Mouse (Mus musculus): ENCODE measurements around the gene Gm10354. TPM values are rescaled to one million over a fixed set of nuclear protein-coding genes. Genes with fewer than 3 reads are reported as not detected.
"Not testable (repeated sequence)": the region's sequence is repeated elsewhere in the genome, so short reads cannot be mapped to it uniquely, and the experiment has no call there.

Gm10354 gene
- polyA plus RNA-seq (2015; fragmentation: Nextera tagmentation; extraction: Ambion mirVana) = not detected in 2 replicates

GRCm38 (mm10) chr5:14978835-14979234, at the start of gene Gm10354:
Gm10354 (minus strand) TSS chr5:14978935.
- H3K36me3 ChIP-seq (replicated peaks); H3K9ac ChIP-seq; H3K27me3 ChIP-seq (replicated peaks); H3K4me3 ChIP-seq; H3K4me2 ChIP-seq; H3K4me1 ChIP-seq; ATAC-seq (replicated peaks); H3K27ac ChIP-seq: not testable (repeated sequence)
- WGBS = 49% methylated on average over 1 of the region's 1 CpGs
- H3K9me3 ChIP-seq = peaks cover 15% of the 10 kb centered on the region

DNA sequence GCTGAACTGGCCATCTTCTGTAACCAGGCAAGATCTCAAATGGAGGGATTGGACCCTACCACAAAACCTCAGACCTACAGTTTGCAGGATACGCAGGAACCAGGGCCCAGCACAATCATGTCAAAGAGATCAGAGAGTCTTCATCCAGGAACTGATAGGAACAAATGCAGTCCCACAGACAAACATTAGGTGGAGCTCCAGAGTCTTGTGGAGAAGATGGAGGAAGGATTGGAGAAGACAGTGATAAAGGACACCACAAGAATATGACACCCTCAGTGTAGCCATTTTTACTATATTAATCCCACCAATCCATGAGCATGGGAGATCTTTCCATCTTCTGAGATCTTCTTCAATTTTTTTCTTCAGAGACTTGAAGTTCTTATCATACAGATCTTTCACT, 45.6 kb upstream of the Gm10354 start:
- peaks cover 35% of the 10 kb centered on the region for H3K9me3 ChIP-seq
- H3K9ac ChIP-seq; H3K27ac ChIP-seq; H3K36me3 ChIP-seq (replicated peaks); H3K4me1 ChIP-seq; H3K4me3 ChIP-seq; ATAC-seq (replicated peaks); H3K4me2 ChIP-seq; H3K27me3 ChIP-seq (replicated peaks): not testable (repeated sequence)
- WGBS = 75% methylated on average over 1 of the region's 1 CpGs

GRCm38 (mm10) chr5:15020067-15020466, 41.3 kb upstream of the Gm10354 start:
- H3K4me1 ChIP-seq; H3K4me2 ChIP-seq; H3K36me3 ChIP-seq (replicated peaks); H3K4me3 ChIP-seq; H3K9ac ChIP-seq; ATAC-seq (replicated peaks); H3K27me3 ChIP-seq (replicated peaks); H3K27ac ChIP-seq: not testable (repeated sequence)
- 71% methylated on average over 2 of the region's 2 CpGs for WGBS
- peaks cover 30% of the 10 kb centered on the region for H3K9me3 ChIP-seq

DNA sequence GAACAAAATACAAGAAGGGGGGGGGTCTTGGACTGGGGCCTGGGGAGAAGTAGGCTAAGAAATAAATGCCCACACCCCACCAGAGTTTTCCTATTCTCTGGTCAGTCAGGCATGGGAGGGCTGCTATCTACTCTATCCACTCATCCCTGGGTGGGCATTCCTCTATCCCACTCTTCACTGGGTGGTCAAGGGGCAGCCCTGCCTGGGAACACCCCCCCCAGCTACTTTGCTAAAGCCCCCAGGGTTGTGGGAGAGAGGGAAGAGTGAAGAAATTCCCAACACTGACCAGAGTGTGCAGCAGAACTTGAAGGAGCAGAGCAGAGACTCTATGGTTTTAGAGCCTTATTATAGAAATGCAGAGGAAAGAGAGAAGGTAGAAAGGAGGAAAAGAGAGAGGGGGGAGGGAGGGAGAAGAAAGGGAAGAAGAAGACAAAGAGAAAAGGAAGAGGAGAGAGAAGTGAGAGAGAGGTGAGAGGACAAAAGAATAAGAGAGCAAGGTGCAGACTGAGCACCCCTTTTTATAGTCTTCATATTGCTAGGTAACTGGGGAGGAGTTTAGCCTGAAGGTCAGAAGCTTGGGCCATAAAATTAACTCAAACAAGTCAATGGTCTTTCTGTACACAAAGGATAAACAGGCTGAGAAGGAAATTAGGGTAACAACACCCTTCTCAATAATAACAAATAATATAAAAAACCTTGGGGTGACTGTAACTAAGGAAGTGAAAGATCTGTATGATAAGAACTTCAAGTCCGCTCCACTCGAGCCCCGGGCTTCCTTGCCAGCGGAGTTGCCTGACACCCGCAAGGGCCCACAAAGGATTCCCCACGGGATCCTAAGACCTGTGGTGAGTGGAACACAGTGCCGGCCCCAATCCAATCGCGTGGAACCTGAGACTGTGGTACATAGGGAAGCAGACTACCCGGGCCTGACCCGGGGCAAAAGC, 32.2 kb upstream of the Gm10354 start:
- ATAC-seq (replicated peaks); H3K9ac ChIP-seq; H3K36me3 ChIP-seq (replicated peaks): not testable (repeated sequence)

DNA sequence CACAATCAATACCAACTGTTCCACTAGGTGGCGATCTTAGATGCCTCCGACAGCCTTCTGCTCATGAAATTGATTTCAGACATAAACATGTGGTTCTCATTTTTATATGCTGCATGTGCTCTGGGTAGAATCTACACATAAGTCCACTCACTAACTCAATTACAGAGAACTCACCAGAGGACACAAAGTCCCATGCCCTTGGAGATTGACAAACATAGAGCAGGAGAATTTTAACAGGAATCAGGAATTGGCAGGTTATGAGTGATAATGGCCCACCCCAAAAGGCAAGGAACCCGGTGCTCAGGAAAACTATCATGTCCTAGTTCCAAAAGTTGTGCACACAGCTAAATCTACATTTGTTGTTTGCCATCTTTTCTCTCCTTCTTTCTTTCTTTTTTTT, 28.2 kb upstream of the Gm10354 start:
- not testable (repeated sequence) for H3K4me2 ChIP-seq; H3K36me3 ChIP-seq (replicated peaks); H3K27ac ChIP-seq; H3K9ac ChIP-seq; H3K4me1 ChIP-seq; H3K27me3 ChIP-seq (replicated peaks); H3K4me3 ChIP-seq
- 0 out of 2 replicates have a peak, but pooled peaks have one; percentile 44 for ATAC-seq (replicated peaks)
- WGBS = 57% methylated on average over 3 of the region's 3 CpGs
- peaks cover 43% of the 10 kb centered on the region for H3K9me3 ChIP-seq

More for the DNA sequence above, 32.2 kb upstream of the Gm10354 start:
- H3K4me2 ChIP-seq; H3K27me3 ChIP-seq (replicated peaks); H3K4me1 ChIP-seq; H3K27ac ChIP-seq; H3K4me3 ChIP-seq: not testable (repeated sequence)
- H3K9me3 ChIP-seq = peaks cover 27% of the 10 kb centered on the region
- 85% methylated on average over 11 of the region's 11 CpGs for WGBS

DNA sequence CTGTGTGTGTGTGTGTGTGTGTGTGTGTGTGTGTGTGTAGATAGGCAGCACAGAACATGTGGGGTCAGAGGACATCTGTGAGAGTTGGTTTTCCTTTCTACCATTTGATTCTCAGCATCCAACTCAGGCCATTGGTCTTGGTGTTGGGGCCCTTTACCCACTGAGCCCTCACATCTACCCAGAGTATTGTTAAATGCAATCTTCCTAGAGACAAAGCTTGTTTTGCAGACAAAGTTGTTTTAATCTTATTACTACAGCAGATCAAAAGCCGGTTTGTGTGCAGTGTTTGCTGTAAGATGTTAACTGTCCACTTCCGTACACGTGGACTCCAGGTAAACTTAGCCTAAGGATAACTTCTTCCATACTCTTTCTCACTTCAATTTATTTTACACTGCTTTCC, 27.6 kb upstream of the Gm10354 start:
- not testable (repeated sequence) for H3K27ac ChIP-seq; ATAC-seq (replicated peaks); H3K36me3 ChIP-seq (replicated peaks); H3K4me2 ChIP-seq; H3K4me1 ChIP-seq; H3K9ac ChIP-seq; H3K4me3 ChIP-seq; H3K27me3 ChIP-seq (replicated peaks)
- peaks cover 39% of the 10 kb centered on the region for H3K9me3 ChIP-seq
- WGBS = 68% methylated on average over 3 of the region's 3 CpGs

GRCm38 (mm10) chr5:15005584-15005983, 26.8 kb upstream of the Gm10354 start:
- H3K4me2 ChIP-seq; H3K27me3 ChIP-seq (replicated peaks); H3K4me1 ChIP-seq; H3K4me3 ChIP-seq; H3K36me3 ChIP-seq (replicated peaks); H3K9ac ChIP-seq; H3K27ac ChIP-seq: not testable (repeated sequence)
- 0 out of 2 replicates have a peak, but pooled peaks have one; percentile 22 for ATAC-seq (replicated peaks)
- H3K9me3 ChIP-seq = peaks cover 32% of the 10 kb centered on the region
- 59% methylated on average over 3 of the region's 4 CpGs for WGBS

DNA sequence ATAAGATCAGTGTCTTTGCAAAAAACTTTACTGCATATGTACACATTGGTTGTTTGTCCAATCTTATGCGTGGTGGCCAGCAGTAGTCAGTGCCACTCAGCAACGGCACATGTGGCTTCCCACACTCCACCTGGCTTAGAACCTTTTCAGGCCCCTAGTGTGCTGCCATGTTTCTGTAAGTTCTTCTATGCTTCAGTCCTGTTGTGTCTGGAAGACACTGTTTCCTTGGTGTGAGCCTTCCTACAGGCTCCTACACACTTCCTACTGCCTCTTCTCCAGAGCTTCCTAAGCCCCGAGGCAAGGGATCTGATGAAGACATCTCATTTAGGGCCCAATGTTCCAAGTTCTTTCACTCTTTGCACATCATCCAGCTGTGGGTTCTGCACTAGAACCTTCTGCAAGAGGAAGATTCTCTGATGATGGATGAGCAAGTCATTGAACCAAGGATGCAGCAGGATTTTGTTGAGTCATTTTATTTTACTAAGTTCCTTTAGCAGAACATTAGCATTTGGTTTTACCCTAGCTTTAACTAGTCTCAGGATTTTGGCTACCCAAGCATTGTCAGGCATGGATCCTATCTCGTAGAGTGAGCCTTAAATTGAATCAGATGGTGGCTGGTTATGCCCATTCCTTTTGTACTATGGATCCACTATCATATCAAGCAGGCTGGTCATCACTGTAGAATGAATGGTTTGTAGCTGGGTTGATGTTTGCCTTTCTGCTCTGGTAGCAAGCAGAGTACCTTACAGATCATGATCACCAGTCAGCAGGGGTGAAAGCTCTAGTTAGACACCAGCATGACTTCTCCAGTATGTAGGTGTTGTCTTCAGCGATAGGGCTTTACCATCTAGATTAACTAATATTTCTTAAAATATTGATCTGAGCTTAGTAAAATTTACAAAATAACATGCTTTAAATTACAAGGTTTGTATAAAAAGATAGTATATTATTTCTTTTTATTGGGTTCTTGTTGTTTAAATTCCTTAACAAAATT, 26.1 kb upstream of the Gm10354 start:
- not testable (repeated sequence) for H3K36me3 ChIP-seq (replicated peaks); H3K4me1 ChIP-seq
- peak; percentile 94 for ATAC-seq (replicated peaks)

DNA sequence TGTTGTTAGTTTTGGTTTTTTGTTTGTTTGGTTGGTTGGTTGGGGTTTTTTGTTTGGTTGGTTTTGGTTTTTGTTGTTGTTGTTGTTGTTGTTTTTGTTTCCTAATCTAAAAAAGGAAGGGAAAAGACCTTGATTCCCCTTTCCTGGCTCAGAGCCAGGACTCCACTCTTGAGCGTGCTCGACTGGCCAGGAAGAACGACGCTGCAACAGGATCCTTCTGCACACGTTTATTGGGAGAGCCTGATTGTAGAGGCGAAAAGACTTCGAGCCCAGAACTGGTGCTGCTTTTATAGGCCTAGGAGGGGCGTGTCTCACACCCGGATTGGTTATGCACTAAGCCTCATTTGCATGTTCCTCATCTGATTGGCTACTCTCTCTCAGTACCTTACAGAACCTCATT, 19.3 kb upstream of the Gm10354 start:
- not testable (repeated sequence) for H3K4me1 ChIP-seq; H3K4me3 ChIP-seq; H3K27ac ChIP-seq; H3K27me3 ChIP-seq (replicated peaks); H3K4me2 ChIP-seq; H3K36me3 ChIP-seq (replicated peaks); H3K9ac ChIP-seq; ATAC-seq (replicated peaks)
- WGBS = 82% methylated on average over 9 of the region's 9 CpGs
- peaks cover 23% of the 10 kb centered on the region for H3K9me3 ChIP-seq

More for the DNA sequence above, 26.1 kb upstream of the Gm10354 start:
- H3K9me3 ChIP-seq = peaks cover 29% of the 10 kb centered on the region
- H3K27me3 ChIP-seq (replicated peaks); H3K4me2 ChIP-seq; H3K9ac ChIP-seq; H3K27ac ChIP-seq; H3K4me3 ChIP-seq: not testable (repeated sequence)
- 75% methylated on average over 5 of the region's 5 CpGs for WGBS

DNA sequence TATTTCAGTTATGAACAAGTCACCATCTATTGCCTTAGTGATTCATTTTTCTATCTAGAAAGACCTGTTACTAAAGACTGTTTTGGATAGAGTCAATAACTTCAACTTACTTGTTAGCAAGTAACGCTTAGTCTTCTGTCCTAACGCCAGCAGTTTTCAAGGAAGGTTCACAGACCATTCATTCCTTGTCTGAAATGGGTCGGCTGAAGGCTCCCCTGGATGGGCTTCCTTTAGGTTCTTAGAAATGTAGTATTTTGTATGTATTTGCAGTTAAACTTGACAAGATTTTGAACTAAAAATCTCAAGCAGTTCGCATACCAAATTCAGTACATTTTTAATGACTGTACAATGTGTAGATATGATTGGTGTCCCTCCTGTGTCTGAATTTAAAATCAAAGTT, 18.8 kb upstream of the Gm10354 start:
- not testable (repeated sequence) for H3K36me3 ChIP-seq (replicated peaks); H3K4me3 ChIP-seq; H3K27me3 ChIP-seq (replicated peaks); H3K4me1 ChIP-seq; H3K9ac ChIP-seq; ATAC-seq (replicated peaks); H3K27ac ChIP-seq; H3K4me2 ChIP-seq
- H3K9me3 ChIP-seq = peaks cover 21% of the 10 kb centered on the region
- WGBS = 83% methylated on average over 4 of the region's 4 CpGs

DNA sequence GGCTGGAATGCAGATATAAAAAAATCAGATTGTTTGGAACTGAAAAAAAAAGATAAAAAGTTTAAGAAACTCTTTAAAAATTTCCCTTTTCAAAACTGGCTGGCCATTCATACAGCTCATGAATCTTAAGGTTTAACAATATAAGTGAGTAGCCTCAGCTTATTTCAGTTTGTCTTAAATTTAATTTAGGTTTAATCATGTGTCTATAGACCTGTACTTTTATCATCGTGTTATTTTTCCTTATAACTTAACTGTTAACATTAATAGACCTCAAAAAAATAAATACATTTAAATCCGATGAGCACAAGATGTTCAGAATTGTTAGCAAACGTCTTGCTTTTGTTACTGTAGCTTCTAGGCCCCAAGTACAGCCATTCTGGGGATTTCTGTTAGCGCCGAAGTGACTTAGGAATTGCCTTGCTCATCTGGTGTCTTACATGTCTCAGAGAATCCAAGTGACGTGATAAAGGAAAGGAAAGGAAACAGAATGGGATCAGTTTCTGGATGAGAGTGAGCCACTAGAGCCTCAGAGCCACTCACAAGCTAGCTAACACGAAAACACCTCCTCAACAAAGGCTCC, 18.0 kb upstream of the Gm10354 start:
- H3K4me1 ChIP-seq; H3K27me3 ChIP-seq (replicated peaks); H3K4me3 ChIP-seq; H3K27ac ChIP-seq; H3K36me3 ChIP-seq (replicated peaks); H3K9ac ChIP-seq; ATAC-seq (replicated peaks); H3K4me2 ChIP-seq: not testable (repeated sequence)
- peaks cover 17% of the 10 kb centered on the region for H3K9me3 ChIP-seq
- WGBS = 70% methylated on average over 7 of the region's 7 CpGs

DNA sequence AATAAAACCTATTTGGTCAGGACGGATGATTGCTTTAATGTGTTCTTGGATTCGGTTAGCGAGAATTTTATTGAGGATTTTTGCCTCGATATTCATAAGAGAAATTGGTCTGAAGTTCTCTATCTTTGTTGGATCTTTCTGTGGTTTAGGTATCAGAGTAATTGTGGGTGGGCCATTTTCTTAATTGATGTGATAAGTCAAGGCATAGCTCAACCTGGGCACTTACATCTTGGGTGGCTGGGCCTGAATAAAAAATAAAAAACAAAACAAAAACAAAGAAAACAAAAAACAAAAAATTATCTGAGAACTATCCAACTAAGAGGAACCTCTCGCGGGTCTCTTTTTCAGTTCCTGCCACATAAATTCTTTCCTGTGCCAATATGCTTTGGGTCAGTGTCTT, 15.4 kb upstream of the Gm10354 start:
- H3K36me3 ChIP-seq (replicated peaks); H3K27me3 ChIP-seq (replicated peaks); H3K4me2 ChIP-seq; H3K27ac ChIP-seq; H3K4me3 ChIP-seq; H3K9ac ChIP-seq; H3K4me1 ChIP-seq: not testable (repeated sequence)
- peaks cover 24% of the 10 kb centered on the region for H3K9me3 ChIP-seq
- WGBS = 85% methylated on average over 6 of the region's 6 CpGs
- peak; percentile 75; the same call in 1 of the 2 replicates for ATAC-seq (replicated peaks)
